Mouse (Mus musculus) lung, postnatal 10 days (tissue): ENCODE measurements around the gene Abcb4.
"Not testable (repeated sequence)": the region's sequence is repeated elsewhere in the genome, so short reads cannot be mapped to it uniquely, and the experiment has no call there.

Experiments used
- DNase-seq: peaks from one replicate; pipeline ENCODE4 v3.0.0; 2021

Abcb4 gene

DNA sequence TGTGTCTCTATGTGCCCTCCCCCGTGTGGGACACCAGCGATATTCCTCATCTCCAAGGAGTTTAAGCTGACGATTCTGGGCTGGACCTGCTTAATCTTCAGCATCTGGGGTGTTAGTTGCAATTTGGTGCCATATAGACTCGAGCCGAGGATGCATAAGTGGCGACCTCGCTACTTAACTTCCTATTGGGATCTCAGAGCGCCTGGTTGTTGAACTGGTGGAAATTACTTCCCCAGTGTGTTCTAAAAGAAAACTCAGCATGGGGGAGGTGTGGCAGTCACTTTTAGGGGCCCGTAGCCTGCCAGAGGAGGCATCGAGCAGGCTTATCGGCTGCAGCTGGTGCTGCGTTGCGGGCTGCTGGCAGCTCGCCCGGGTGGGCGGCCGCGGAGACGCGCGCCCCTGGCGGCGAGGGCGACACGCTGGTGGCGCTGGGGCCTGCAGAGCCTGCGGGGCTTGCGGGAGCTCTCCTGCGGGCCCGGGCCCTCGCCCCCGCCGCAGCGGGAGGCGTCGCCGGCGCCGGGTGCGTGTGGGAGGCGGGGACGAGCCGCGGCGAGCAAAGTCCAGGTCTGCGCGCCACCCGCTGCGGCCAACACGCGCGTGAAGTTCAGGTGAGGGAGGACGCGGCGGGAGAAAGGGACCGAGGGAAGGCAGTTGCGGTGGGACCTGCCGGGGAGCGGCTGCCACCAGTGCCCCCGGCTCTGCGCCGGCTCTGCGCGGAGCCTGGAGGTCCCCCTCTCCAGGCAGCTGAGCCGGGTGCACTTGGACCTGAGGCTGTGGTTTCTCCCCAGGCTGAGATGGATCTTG, at the start of gene Abcb4:
Gene Abcb4 (plus strand): TSS at position 418 of the 804 bp plus-strand sequence.
- peak; percentile 51 for DNase-seq

DNA sequence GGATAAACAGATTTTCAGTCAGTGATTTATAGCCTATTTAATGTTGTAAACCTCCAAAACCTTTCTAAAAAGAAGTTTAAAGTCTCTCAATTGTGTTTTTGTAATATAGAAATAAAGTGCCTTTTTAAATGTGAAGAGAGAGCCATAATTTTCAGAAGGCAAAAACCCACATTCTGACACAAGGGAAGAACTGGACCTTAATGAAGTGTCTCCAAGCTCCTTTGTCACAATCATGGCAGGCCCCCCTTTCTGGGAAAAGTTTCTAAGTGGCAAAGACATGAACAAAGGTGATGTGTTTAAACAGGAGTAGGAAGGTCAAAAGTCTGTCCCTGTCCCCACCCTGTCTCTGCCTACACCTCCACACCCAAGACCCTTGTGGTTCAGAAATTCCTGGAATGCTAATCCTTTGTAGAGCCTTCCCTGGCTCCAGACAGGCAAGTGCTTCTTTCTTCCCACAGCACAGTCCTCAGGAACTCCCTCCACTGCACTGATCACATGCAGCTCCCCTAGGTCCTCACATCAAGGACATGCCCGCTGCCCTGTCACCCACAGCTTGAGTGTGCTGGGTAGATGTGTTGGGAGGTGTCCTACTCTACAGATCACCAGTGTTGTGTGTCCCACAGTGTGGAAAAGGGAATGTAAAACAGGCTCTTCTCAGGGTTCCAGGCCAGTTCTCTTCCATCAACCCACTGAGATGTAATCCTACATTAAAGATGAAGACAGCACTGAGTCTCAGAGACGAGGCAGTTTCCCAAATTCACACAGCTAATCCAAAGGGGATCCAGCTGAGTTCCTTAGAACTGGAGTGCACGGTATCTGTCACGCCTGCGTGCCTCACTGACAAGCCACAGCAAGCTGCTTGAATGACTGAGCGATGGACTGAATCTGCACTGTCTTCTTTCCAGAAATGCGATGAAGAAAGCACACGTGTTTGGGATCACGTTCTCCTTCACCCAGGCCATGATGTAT, 44.6 kb upstream of the Abcb4 start:
- not testable (repeated sequence) for DNase-seq

DNA sequence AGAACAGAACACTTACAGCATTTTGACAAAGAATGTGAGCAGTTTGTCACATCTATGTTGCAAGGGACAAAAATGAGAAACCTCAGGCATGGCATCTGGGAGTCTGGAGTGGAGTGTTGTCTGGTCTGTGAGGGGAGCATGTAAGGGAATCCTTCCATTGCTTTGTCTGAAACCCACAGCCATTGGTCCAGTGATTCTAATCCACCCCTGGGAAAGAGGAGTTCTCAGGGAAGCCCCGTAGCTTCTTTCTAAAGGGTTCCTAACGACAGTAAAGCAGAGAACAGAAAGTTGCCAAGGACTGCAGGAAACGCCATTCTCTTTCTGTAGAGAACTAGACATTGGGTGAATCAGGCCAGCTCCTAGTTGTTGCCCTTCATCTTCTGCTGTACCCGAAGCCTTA, 42.7 kb upstream of the Abcb4 start:
- DNase-seq, result no peak

DNA sequence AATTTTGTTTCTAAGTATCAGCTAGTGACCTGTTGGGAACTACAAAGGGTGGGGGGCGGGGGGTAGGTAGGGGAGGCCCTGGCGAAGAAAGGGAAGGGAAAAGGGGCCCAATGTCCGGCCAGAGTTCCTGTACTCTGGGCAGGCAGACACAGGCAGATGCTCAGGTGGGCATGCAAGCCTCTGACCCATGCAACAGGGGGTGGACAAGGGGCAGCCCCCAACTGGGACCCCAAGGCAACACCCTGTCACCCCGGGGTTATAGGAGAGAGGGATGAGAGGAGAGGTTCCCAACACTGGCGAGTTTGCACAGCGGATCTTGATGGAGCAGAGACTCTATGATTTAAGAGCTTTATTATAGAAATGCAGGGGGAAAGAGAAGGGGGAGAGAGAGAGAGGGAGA, 36.3 kb upstream of the Abcb4 start:
- no peak for DNase-seq

DNA sequence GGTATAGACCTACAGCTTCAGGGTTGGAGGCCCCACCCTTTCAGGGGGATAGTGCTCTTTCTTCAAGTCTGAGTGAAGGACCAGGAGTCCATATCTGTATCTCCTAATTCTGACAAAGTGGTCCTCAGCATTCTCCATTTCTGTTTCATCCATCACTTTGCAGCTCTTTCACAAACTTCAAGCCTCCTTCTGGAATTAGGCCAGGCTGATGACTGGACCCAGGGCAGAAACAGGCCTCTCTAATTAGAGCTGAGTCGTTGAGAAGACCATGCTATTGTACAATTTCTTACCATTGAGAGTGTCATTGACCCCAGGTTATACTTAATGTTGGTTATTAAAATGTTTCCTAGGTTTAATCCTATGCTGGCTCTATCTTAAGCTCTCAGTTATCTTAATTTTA, 31.7 kb upstream of the Abcb4 start:
- DNase-seq, result no peak

DNA sequence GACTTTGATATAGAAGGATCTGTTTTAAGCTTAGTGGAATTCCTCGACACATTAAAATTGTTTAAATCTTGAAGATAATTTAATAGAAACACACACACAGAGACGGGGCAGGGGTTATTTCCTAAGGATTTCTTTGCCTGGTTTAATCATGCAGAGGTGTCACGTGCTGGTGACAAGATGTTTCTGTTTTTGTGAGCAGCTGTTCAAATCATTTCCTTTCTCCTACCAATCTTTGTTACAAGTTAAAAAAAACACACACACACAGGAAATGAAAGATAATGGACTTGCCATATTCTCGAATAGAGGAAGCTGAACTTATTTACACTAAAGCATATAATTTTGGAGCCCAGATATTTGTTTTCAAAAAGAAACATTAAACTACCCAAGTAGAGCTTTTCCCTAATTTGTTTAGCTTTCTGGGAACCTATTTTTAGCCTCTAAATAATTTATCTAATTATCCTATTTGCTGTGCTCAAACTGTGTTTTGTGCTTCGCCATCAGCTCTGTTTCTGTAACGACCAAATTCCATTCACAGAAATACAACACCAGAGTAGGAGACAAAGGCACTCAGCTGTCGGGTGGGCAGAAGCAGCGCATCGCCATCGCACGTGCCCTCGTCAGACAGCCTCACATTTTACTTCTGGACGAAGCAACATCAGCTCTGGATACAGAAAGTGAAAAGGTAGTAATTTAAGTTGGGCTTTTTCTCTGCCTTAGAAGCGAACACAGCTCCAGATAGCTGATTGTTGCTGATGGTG, 29.8 kb upstream of the Abcb4 start:
- no peak for DNase-seq

DNA sequence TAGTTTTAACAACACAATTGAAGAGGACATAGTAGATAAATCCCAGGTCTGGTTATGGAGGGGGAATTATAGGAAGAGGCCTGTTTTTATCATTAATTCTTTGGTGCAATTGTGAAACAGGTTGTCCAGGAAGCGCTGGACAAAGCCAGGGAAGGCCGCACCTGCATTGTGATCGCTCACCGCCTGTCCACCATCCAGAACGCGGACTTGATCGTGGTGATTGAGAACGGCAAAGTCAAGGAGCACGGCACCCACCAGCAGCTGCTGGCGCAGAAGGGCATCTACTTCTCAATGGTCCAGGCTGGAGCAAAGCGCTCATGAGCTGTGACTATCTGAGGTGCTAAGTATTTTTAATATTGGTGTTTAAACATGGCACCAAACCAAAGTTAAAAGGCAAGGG, 27.9 kb upstream of the Abcb4 start:
- DNase-seq, result not testable (repeated sequence)

DNA sequence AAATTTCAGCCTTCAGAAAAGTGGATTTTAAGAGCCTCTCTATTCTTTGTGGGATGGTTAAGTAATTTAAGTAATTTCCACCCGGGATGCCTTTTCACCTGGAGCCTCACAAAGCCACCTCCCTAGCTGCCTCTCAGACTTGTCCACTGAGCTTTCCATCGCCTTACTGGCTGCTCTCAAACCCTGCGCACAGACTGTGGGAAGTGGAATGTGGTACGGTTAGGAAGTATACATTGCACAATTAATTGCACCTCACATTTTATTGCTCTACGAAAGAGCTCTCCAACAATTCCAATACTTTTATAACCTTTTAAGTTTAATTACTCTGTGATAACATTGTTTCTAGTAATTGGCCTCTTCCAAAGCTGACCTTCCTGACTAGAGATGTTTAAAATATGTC, 27.2 kb upstream of the Abcb4 start:
- no peak for DNase-seq

DNA sequence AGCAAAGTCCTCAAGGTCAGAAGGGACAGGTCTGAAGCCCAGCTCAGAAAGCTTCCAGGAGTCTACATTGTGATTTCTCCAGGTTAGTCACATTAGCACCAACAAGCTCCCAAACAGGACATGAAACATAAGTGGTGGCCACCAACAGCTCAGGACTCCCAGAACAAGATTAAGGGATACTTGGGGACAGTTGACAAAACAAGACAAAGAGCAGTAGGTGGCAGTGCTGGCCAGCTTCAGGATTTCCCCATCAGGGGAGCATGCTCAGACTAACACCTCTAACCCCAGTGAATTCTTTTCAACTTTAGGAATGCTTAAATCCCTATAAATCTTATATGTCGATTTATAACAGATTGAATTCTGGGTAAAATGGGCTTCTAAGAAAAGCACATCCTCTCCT, 25.5 kb upstream of the Abcb4 start:
- peak; percentile 18 for DNase-seq

DNA sequence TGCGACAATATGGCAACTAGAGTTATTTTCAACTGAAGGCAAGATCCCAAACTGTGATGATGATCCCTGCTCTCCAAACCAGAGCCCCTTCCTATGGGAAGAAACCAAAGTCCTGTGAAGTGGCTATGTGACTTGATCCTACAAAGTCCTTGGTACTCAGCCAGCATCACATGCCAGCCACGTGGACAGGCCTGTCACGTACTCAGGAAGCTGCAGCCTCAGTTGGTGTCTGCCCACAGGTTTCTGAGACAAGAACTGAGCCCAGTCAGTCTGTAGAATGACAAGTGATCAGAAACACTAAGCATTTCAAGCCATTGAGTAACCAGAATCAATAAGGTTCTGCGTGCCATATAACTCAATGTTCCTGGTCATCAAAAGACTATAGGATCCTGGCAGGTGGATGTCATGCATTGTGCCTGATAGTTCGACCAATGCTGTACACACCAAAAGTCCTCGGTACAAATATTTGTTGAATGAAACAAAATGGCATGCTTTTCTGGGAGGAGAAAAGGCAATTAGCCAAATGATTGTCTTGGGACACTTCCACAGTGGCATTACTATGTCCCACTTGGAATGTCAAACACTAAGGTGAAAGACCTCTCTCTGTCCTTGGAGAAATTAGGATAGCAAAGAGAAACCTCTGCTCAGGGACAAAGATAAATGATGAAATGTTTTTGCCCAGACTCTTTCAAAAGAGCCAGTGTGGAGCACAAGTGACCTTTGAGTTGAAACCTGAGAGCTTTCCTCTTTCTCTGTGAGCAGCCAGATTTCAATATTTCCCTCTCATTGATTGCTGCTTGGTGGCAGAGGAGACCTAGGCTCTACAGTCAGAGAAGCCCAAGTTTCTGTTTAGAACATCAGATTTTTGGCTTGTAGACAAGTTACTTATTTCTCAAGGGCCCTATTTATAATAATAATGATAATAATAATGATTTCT, 20.3 kb upstream of the Abcb4 start:
- DNase-seq, result no peak

DNA sequence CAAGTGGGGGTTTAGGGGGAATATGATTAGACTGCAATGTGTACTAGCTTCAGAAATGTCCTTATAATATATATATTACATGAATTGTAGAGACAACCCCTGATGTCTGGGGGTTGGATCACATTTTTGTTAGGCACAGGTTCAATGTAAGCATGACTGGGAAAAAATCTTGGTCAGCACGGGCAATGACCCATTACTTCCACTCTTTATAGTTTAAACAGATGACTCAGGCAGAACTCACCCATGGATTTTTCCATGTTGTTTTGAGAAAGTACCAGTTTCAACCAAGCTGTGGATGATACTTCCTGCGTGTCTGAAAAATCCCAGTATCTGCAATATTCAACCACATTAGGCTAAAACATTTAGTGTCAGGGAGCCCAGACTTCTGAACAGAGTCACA, 16.4 kb upstream of the Abcb4 start:
- DNase-seq, result no peak

DNA sequence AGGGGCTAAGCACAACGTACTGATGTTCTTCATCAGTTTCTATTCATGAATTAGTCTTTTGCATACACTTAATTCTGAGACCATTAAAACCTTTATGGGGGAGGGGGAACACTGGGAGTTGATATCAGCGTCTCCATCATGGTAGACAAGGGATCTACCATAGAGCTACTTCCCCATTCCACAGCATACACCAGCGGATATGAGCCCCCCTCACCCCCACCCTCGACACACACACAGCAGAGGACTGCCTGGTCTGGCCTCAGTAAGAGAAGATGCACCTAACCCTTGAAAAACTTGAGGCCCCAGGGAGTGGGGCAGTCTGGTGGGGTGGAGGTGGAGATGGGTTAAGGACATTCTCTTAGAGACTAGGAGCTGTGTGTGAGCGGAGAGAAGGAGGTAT, 15.7 kb upstream of the Abcb4 start:
- DNase-seq, result no peak

DNA sequence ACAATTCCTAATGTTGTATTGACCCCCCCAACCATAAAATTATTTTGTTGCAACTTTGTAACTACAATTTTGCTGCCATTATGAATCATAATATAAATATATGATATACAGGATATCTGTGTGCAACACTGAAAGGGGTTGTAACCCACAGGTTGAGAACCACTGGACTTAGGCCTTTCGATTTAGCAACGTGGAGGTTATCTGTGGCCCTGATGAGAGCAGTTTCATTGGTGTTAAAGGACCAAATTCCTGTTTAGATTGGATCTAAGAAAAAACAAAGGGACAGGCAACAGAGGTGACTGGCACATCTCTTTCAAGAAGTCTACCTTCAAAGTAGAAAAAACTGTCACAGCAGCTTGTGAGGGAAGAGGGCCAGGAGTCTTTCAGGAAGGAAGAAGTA, 7.7 kb upstream of the Abcb4 start:
- DNase-seq, result no peak

DNA sequence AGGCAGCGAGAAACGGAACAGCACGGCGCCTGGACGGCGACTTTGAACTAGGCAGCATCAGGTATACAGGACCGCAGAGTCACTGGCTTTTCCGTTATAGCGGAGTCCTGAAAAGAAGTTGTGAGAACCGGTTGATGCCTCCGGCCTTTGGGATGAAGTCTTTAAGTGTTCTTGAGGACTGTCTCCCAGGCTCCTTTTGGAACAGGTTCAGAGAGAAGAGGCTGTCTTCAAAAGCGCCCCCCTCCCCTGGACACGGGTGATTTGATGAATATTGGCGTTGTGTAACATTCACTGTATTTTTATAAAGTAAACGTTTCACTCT, 548 bp downstream of the Abcb4 start:
- no peak for DNase-seq

DNA sequence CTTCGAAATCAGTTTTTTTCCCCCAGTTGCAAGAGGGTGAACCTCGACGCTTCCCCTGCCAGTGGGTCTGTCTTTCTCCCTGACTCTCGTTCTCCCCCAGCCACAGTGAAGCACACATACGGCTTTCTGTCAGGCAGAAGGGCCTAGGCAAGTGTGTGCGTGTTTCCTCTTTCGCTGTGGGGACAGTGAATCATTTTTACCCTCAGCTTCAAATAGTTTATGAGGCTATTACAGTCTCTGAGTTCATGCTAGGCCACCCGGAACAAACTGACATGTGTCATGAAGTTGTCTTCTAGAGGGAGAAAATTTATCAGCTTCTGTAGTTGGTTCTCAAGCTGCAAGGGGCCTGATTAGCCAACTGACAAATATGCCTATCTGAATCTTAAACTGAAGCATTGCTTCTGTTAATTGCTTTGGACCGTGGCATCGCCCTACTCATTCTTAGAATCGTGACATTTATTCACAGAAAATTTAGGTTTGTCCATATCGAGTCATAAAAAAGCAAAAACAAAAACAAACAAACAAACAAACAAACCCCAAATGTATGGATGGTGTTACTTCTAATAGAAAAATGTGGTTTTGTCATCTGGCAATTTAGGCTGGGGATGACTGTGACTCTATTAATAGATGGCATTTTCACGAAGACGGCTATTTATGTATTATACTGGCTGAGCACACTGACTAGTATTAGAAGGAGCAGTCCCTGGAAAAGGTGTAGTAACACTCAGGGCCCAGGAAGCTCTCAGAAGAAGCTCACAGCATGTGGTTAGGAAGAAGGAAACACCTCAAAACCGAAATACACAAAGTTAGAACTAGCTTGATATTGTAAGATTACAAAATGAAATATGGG, 1.3 kb downstream of the Abcb4 start:
- DNase-seq, result no peak

DNA sequence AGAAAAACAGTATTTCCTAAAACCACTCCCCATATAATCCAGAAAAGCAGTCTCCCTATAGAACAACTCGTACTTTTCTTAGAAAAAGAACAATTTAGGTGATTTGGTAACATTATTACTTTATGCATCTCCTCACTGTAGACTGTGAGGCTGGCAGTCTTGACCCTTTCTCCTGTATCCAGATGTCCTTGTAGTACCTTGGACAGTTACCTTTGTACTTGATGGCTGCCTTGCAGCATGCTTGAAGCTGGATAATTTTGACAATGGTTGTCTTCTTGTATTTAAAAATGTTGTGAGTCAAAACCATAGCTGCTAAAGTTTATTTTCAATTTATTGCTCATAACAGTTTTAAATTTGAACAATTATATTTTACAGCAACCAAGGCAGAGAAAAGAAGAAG, 2.7 kb downstream of the Abcb4 start:
- DNase-seq, result no peak

DNA sequence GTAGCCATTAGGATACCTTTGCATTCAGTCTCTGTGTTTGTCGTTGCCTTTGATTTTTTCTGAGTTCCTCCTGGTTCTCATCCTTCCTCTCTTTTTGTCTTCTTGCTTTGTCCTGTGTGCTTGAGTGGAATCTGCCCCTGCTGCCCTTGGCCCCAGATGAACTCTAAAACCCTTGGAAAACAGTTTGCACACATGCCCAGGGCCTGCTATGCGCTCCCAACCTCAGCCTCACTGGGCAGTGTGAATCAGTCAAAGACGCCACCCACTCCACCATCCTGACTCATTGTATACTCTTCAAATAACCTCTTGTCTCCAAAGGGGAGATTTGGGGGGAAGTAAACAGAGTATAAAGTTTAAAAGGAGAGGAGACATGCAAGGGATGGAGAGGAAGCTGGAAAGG, 4.7 kb downstream of the Abcb4 start:
- no peak for DNase-seq

DNA sequence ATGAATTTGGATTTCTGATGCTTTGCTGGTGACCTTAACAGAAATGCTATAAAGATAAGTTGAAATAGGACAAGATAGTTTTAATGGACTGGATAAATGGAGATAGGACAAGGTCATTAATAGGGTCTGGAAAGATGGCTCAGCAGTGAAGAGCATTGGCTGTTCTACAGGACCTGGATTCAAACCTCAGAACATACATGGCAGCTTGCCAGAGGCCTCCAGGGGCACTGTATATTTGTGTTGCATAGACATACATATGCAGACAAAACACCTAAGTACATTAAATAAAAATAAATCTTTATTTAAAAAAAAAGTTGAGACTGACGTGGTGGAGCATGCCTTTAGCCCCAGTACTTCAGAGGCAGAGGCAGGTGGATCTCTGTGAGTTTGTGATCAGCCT, 7.5 kb downstream of the Abcb4 start:
- DNase-seq, result no peak

DNA sequence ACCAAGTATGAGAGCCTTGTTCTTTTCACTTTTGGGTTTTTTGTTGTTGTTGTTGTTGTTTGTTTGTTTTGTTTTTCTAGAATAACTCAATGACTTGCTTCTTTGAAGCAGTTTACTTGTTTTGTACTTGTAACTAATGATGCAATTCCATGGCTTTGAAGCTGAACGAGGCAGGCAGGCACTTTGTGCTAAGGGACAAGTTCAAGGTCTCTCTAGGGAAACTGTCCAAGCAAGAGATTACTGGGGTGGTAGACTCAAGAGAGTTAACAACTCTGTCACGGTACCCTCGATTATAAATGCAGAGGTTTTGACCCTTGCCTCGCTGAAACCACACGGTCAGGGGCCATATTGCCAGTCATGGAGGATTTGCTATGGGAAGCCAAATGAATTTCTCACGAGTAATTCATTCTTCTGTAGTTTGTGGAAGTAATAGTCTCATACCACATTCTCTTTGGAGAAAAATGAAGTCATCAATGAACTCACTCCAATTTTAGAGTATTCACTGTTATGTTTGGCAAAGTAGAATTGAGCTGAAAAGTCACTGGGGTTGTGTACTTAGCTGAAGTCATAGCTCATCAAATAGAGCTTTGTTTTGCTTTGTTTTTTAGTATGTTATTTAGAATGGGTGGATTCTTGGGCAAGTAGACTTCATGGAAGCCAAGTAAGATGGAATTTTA, 8.8 kb downstream of the Abcb4 start:
- no peak for DNase-seq

DNA sequence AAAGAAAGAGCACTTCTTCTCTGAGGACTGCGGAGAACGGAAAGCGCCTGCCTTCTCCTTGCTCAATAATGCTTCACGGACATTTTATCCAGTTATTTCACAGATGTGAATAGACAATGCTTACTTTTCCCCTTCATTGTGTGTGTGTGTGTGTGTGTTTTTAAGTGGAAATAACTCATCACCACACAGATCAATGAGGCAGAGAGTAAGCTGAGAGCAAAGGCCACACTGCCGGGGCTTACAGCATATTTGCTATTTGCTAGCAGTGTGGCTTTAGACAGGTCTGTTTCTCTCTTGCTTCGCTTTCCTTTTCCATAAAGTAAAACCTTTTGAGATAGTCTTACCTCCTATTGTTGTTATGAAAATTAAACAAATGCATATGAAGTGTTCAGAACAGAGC, 11.0 kb downstream of the Abcb4 start:
- no peak for DNase-seq
